Mouse (Mus musculus): Measurements from ENCODE around the gene Tshz2.

Gene Tshz2

GRCm38 (mm10) chr2:169633491-169634289 is 877 bp downstream of the Tshz2 start:
- DNase-seq (ENCODE audit: low spot score): peak; percentile 52

- DNase-seq (ENCODE audit: low spot score): no peak
Observed at GRCm38 (mm10) chr2:169634619-169635382, 2.0 kb downstream of the Tshz2 start.

GRCm38 (mm10) chr2:169635428-169635827 is 2.6 kb downstream of the Tshz2 start:
- no peak for DNase-seq (ENCODE audit: low spot score)

GRCm38 (mm10) chr2:169636414-169636813 is 3.6 kb downstream of the Tshz2 start:
- DNase-seq (ENCODE audit: low spot score): no peak

GRCm38 (mm10) chr2:169641547-169641946 is 8.7 kb downstream of the Tshz2 start:
- no peak for DNase-seq (ENCODE audit: low spot score)

GRCm38 (mm10) chr2:169642420-169642819 is 9.6 kb downstream of the Tshz2 start:
- no peak for DNase-seq (ENCODE audit: low spot score)

- DNase-seq (ENCODE audit: low spot score): no peak
Observed at GRCm38 (mm10) chr2:169647091-169647490, 14.3 kb downstream of the Tshz2 start.

GRCm38 (mm10) chr2:169649262-169649885 is 16.6 kb downstream of the Tshz2 start:
- no peak for DNase-seq (ENCODE audit: low spot score)

GRCm38 (mm10) chr2:169653282-169653681 is 20.5 kb downstream of the Tshz2 start:
- DNase-seq (ENCODE audit: low spot score): no peak

- DNase-seq (ENCODE audit: low spot score): no peak
Observed at GRCm38 (mm10) chr2:169663792-169664191, 31.0 kb downstream of the Tshz2 start.

GRCm38 (mm10) chr2:169671264-169671663 is 38.5 kb downstream of the Tshz2 start:
- no peak for DNase-seq (ENCODE audit: low spot score)

GRCm38 (mm10) chr2:169673786-169674185 is 41.0 kb downstream of the Tshz2 start:
- no peak for DNase-seq (ENCODE audit: low spot score)

- DNase-seq (ENCODE audit: low spot score): no peak
Observed at GRCm38 (mm10) chr2:169674209-169674608, 41.4 kb downstream of the Tshz2 start.

GRCm38 (mm10) chr2:169679264-169679663 is 46.5 kb downstream of the Tshz2 start:
- DNase-seq (ENCODE audit: low spot score): no peak

- no peak for DNase-seq (ENCODE audit: low spot score)
Observed at GRCm38 (mm10) chr2:169679951-169680350, 47.1 kb downstream of the Tshz2 start.

GRCm38 (mm10) chr2:169685260-169685659 is 52.4 kb downstream of the Tshz2 start:
- no peak for DNase-seq (ENCODE audit: low spot score)

- DNase-seq (ENCODE audit: low spot score): no peak
Observed at GRCm38 (mm10) chr2:169685747-169686146, 52.9 kb downstream of the Tshz2 start.

- no peak for DNase-seq (ENCODE audit: low spot score)
Observed at GRCm38 (mm10) chr2:169686697-169687430, 54.1 kb downstream of the Tshz2 start.

- no peak for DNase-seq (ENCODE audit: low spot score)
Observed at GRCm38 (mm10) chr2:169690054-169690453, 57.2 kb downstream of the Tshz2 start.

- DNase-seq (ENCODE audit: low spot score): no peak
Observed at GRCm38 (mm10) chr2:169694494-169694893, 61.7 kb downstream of the Tshz2 start.

- DNase-seq (ENCODE audit: low spot score): no peak
Observed at GRCm38 (mm10) chr2:169695025-169695424, 62.2 kb downstream of the Tshz2 start.

- DNase-seq (ENCODE audit: low spot score): no peak
Observed at GRCm38 (mm10) chr2:169699141-169699540, 66.3 kb downstream of the Tshz2 start.

Measured in ovary, postnatal 14 days (tissue).